Mouse (Mus musculus) embryonic facial prominence, embryonic 13.5 days (tissue): Measurements from ENCODE around the gene Elk4. TPM values are rescaled to one million over a fixed set of nuclear protein-coding genes. Genes with fewer than 3 reads are reported as not detected.

Experiments used
- ATAC-seq: fragments of 200-750 bp; cut with Nextera tagmentation; 2 replicates; pipeline ENCODE4 v1.8.0; 2017; ENCODE audit warnings: low read depth; ENCODE audit not compliant: insufficient number of reproducible peaks, insufficient read depth, low FRiP score, low TSS enrichment
- H3K27ac ChIP-seq: fragments of 300-500 bp; sonication (generic); 2 replicates; pipeline ENCODE4 v1.5.1; 2015; ENCODE audit warnings: moderate library complexity, mild to moderate bottlenecking, inconsistent platforms
- H3K27me3 ChIP-seq: fragments of 300-500 bp; sonication (generic); 2 replicates; pipeline ENCODE4 v1.6.1; 2015; ENCODE audit warnings: mild to moderate bottlenecking, inconsistent platforms
- H3K36me3 ChIP-seq: fragments of 300-500 bp; sonication (generic); 2 replicates; pipeline ENCODE4 v1.6.1; 2015; ENCODE audit warnings: mild to moderate bottlenecking, inconsistent platforms
- H3K4me1 ChIP-seq: fragments of 300-500 bp; sonication (generic); 2 replicates; pipeline ENCODE4 v1.6.1; 2015; ENCODE audit warnings: inconsistent platforms
- H3K4me2 ChIP-seq: fragments of 300-500 bp; sonication (generic); 2 replicates; pipeline ENCODE4 v1.6.1; 2015; ENCODE audit warnings: moderate library complexity, mild to moderate bottlenecking, inconsistent platforms
- H3K4me3 ChIP-seq: fragments of 300-500 bp; sonication (generic); 2 replicates; pipeline ENCODE4 v1.5.1; 2015; ENCODE audit warnings: mild to moderate bottlenecking, inconsistent platforms
- H3K9ac ChIP-seq: fragments of 300-500 bp; sonication (generic); 2 replicates; pipeline ENCODE4 v1.6.1; 2015; ENCODE audit warnings: mild to moderate bottlenecking, inconsistent platforms
- H3K9me3 ChIP-seq: fragments of 300-500 bp; sonication (generic); 2 replicates; pipeline ENCODE4 v1.6.1; 2016; ENCODE audit warnings: inconsistent platforms
- WGBS: fragments of 180-500 bp; shearing (Covaris S2); methylation state at CpG from one replicate; pipeline ENCODE4 v1.1.7; 2015; ENCODE audit warnings: mixed read lengths; 5-methylcytosine and 5-hydroxymethylcytosine counted together
- polyA plus RNA-seq: library from polyadenylated mRNA; unstranded; fragments of >200 nt; fragmentation: Nextera tagmentation; extraction: Ambion mirVana; gene quantifications from 2 replicates; pipeline ENCODE4 v1.2.1, GENCODE M21; 2015

The Elk4 gene
- polyA plus RNA-seq, 1 experiment from 2014 or later = 22.3 TPM

GRCm38 (mm10) chr1:132055054-132055664 lies 47.8 kb downstream of the Elk4 start:
- Histone ChIP-seq H3K9me3 (no peaks in the 10 kb centered on the region), H3K9ac (no peak overlapping the region), H3K4me2 (no peak overlapping the region), H3K27me3 (no peaks in the 10 kb centered on the region), H3K36me3 (no peaks in the 10 kb centered on the region), H3K27ac (no peak overlapping the region), H3K4me3 (no peak overlapping the region), H3K4me1 (no peaks in the 10 kb centered on the region)
- ATAC-seq = no peak
- 74% methylated on average over 7 of the region's 7 CpGs for WGBS

GRCm38 (mm10) chr1:132058558-132058957 lies 51.2 kb downstream of the Elk4 start:
- Histone ChIP-seq H3K9ac (no peak overlapping the region), H3K4me2 (no peak overlapping the region), H3K27me3 (no peaks in the 10 kb centered on the region), H3K36me3 (no peaks in the 10 kb centered on the region), H3K9me3 (no peaks in the 10 kb centered on the region), H3K4me1 (no peaks in the 10 kb centered on the region), H3K4me3 (no peak overlapping the region), H3K27ac (no peak overlapping the region)
- no peak for ATAC-seq
- WGBS = 92% methylated on average over 5 of the region's 5 CpGs

GRCm38 (mm10) chr1:132060036-132060769 lies 52.8 kb downstream of the Elk4 start:
- Histone ChIP-seq H3K9ac (no peak overlapping the region), H3K27me3 (peaks cover 11% of the 10 kb centered on the region), H3K4me3 (no peak overlapping the region), H3K36me3 (no peaks in the 10 kb centered on the region), H3K9me3 (no peaks in the 10 kb centered on the region), H3K4me1 (no peaks in the 10 kb centered on the region), H3K4me2 (no peak overlapping the region), H3K27ac (no peak overlapping the region)
- ATAC-seq = no peak
- 66% methylated on average over 7 of the region's 7 CpGs for WGBS

- H3K9me3 ChIP-seq = no peaks in the 10 kb centered on the region
- WGBS = 68% methylated on average over 6 of the region's 6 CpGs
Observed at GRCm38 (mm10) chr1:132061750-132062541, 54.5 kb downstream of the Elk4 start.

GRCm38 (mm10) chr1:132063096-132063495 lies 55.7 kb downstream of the Elk4 start:
- Histone ChIP-seq H3K4me1 (peaks cover 10% of the 10 kb centered on the region; the same call in 1 of the 2 replicates), H3K27ac (no peak overlapping the region), H3K4me2 (no peak overlapping the region), H3K27me3 (peaks cover 40% of the 10 kb centered on the region), H3K36me3 (no peaks in the 10 kb centered on the region), H3K9ac (no peak overlapping the region), H3K9me3 (no peaks in the 10 kb centered on the region), H3K4me3 (no peak overlapping the region)
- 80% methylated on average over 4 of the region's 4 CpGs for WGBS
- ATAC-seq = no peak

More at GRCm38 (mm10) chr1:132061750-132062541, 54.5 kb downstream of the Elk4 start:
- no peak for ATAC-seq
- Histone ChIP-seq H3K27ac (no peak overlapping the region), H3K9ac (no peak overlapping the region), H3K4me3 (no peak overlapping the region), H3K27me3 (peaks cover 28% of the 10 kb centered on the region), H3K4me1 (no peaks in the 10 kb centered on the region), H3K36me3 (no peaks in the 10 kb centered on the region), H3K4me2 (no peak overlapping the region)

- peaks cover 11% of the 10 kb centered on the region; the same call in 1 of the 2 replicates for H3K4me1 ChIP-seq
- H3K4me3 ChIP-seq = no peak overlapping the region
- no peak overlapping the region for H3K27ac ChIP-seq
- 58% methylated on average over 1 of the region's 1 CpGs for WGBS
- H3K27me3 ChIP-seq = peaks cover 57% of the 10 kb centered on the region
- ATAC-seq = no peak
- no peak overlapping the region for H3K9ac ChIP-seq
- no peaks in the 10 kb centered on the region for H3K9me3 ChIP-seq
- no peaks in the 10 kb centered on the region for H3K36me3 ChIP-seq
- no peak overlapping the region for H3K4me2 ChIP-seq
Observed at GRCm38 (mm10) chr1:132065001-132065400, 57.6 kb downstream of the Elk4 start.

GRCm38 (mm10) chr1:132065475-132066172 lies 58.2 kb downstream of the Elk4 start:
- Histone ChIP-seq H3K9ac (no peak overlapping the region), H3K9me3 (no peaks in the 10 kb centered on the region), H3K36me3 (no peaks in the 10 kb centered on the region), H3K27me3 (peaks cover 57% of the 10 kb centered on the region), H3K27ac (no peak overlapping the region), H3K4me3 (no peak overlapping the region), H3K4me2 (no peak overlapping the region), H3K4me1 (peaks cover 14% of the 10 kb centered on the region)
- WGBS = 74% methylated on average over 8 of the region's 8 CpGs
- ATAC-seq = no peak

GRCm38 (mm10) chr1:132067261-132068255 lies 60.2 kb downstream of the Elk4 start, which contains the start of gene Mfsd4a:
Gene Mfsd4a (minus strand): TSS chr1:132068062.
- 2% methylated on average over 72 of the region's 80 CpGs for WGBS
- Histone ChIP-seq H3K27ac (no peak within 1 kb of the TSS), H3K4me1 (peaks cover 18% of the 10 kb centered on the region), H3K9me3 (no peaks in the 10 kb centered on the region), H3K4me3 (peak within 1 kb of the TSS; percentile 56), H3K27me3 (peaks cover 57% of the 10 kb centered on the region), H3K9ac (peak within 1 kb of the TSS; percentile 76), H3K36me3 (no peaks in the 10 kb centered on the region), H3K4me2 (peak within 1 kb of the TSS; percentile 94)
- ATAC-seq = peak; percentile 60; the same call in 1 of the 2 replicates

GRCm38 (mm10) chr1:132069436-132069835 lies 62.0 kb downstream of the Elk4 start:
- Histone ChIP-seq H3K36me3 (no peaks in the 10 kb centered on the region), H3K9me3 (no peaks in the 10 kb centered on the region), H3K4me1 (peaks cover 18% of the 10 kb centered on the region), H3K27ac (no peak overlapping the region), H3K4me2 (no peak overlapping the region), H3K27me3 (peaks cover 52% of the 10 kb centered on the region), H3K4me3 (no peak overlapping the region), H3K9ac (no peak overlapping the region)
- 80% methylated on average over 8 of the region's 8 CpGs for WGBS
- ATAC-seq = no peak

GRCm38 (mm10) chr1:132070659-132071058 lies 63.3 kb downstream of the Elk4 start:
- no peaks in the 10 kb centered on the region for H3K36me3 ChIP-seq
- 74% methylated on average over 3 of the region's 3 CpGs for WGBS
- no peak overlapping the region for H3K9ac ChIP-seq
- H3K4me1 ChIP-seq = peaks cover 18% of the 10 kb centered on the region
- H3K4me3 ChIP-seq = no peak overlapping the region
- H3K27me3 ChIP-seq = peaks cover 41% of the 10 kb centered on the region
- H3K27ac ChIP-seq = 0 out of 2 replicates have a peak overlapping the region, but pooled peaks have one; percentile 19
- no peaks in the 10 kb centered on the region for H3K9me3 ChIP-seq
- H3K4me2 ChIP-seq = no peak overlapping the region
- no peak for ATAC-seq
